Mouse (Mus musculus): Measurements from ENCODE around the gene Rfx4.

Gene Rfx4

GRCm38 (mm10) chr10:84755786-84756203, at the start of gene Rfx4:
Gene Rfx4, plus strand, starts transcription at chr10:84756062.
- peak in 1 of 2 experiments; percentile 55 for DNase-seq (ENCODE audit: low spot score in 2 of 2)

GRCm38 (mm10) chr10:84706543-84706942, 49.3 kb upstream of the Rfx4 start:
- DNase-seq (ENCODE audit: low spot score in 2 of 2), result no peak

- DNase-seq (ENCODE audit: low spot score in 2 of 2), result no peak
Observed at GRCm38 (mm10) chr10:84707226-84707625, 48.6 kb upstream of the Rfx4 start.

- no peak for DNase-seq (ENCODE audit: low spot score in 2 of 2)
Observed at GRCm38 (mm10) chr10:84707752-84708530, 47.9 kb upstream of the Rfx4 start.

GRCm38 (mm10) chr10:84710192-84710591, 45.7 kb upstream of the Rfx4 start:
- no peak for DNase-seq (ENCODE audit: low spot score in 2 of 2)

- DNase-seq (ENCODE audit: low spot score in 2 of 2), result no peak
Observed at GRCm38 (mm10) chr10:84710827-84711226, 45.0 kb upstream of the Rfx4 start.

- no peak for DNase-seq (ENCODE audit: low spot score in 2 of 2)
Observed at GRCm38 (mm10) chr10:84711479-84711878, 44.4 kb upstream of the Rfx4 start.

GRCm38 (mm10) chr10:84711940-84712339, 43.9 kb upstream of the Rfx4 start:
- DNase-seq (ENCODE audit: low spot score in 2 of 2), result no peak

- DNase-seq (ENCODE audit: low spot score in 2 of 2), result no peak
Observed at GRCm38 (mm10) chr10:84712532-84712931, 43.3 kb upstream of the Rfx4 start.

GRCm38 (mm10) chr10:84713043-84713442, 42.8 kb upstream of the Rfx4 start:
- no peak for DNase-seq (ENCODE audit: low spot score in 2 of 2)

- no peak for DNase-seq (ENCODE audit: low spot score in 2 of 2)
Observed at GRCm38 (mm10) chr10:84715639-84716038, 40.2 kb upstream of the Rfx4 start.

- no peak for DNase-seq (ENCODE audit: low spot score in 2 of 2)
Observed at GRCm38 (mm10) chr10:84716581-84716980, 39.3 kb upstream of the Rfx4 start.

GRCm38 (mm10) chr10:84722711-84723110, 33.2 kb upstream of the Rfx4 start:
- no peak for DNase-seq (ENCODE audit: low spot score in 2 of 2)

- DNase-seq (ENCODE audit: low spot score in 2 of 2), result no peak
Observed at GRCm38 (mm10) chr10:84727005-84727404, 28.9 kb upstream of the Rfx4 start.

- DNase-seq (ENCODE audit: low spot score in 2 of 2), result no peak
Observed at GRCm38 (mm10) chr10:84727760-84728159, 28.1 kb upstream of the Rfx4 start.

- no peak for DNase-seq (ENCODE audit: low spot score in 2 of 2)
Observed at GRCm38 (mm10) chr10:84730078-84730477, 25.8 kb upstream of the Rfx4 start.

GRCm38 (mm10) chr10:84730956-84731355, 24.9 kb upstream of the Rfx4 start:
- no peak for DNase-seq (ENCODE audit: low spot score in 2 of 2)

- DNase-seq (ENCODE audit: low spot score in 2 of 2), result no peak
Observed at GRCm38 (mm10) chr10:84733511-84733910, 22.4 kb upstream of the Rfx4 start.

GRCm38 (mm10) chr10:84754851-84755785, 744 bp upstream of the Rfx4 start:
- DNase-seq (ENCODE audit: low spot score in 2 of 2), result peak in 1 of 2 experiments; percentile 64

GRCm38 (mm10) chr10:84756435-84757095, 703 bp downstream of the Rfx4 start:
- peak in 1 of 2 experiments; percentile 52 for DNase-seq (ENCODE audit: low spot score in 2 of 2)

- no peak for DNase-seq (ENCODE audit: low spot score in 2 of 2)
Observed at GRCm38 (mm10) chr10:84757426-84758199, 1.8 kb downstream of the Rfx4 start.

- DNase-seq (ENCODE audit: low spot score in 2 of 2), result no peak
Observed at GRCm38 (mm10) chr10:84758200-84758468, 2.3 kb downstream of the Rfx4 start.

Data from spleen, postnatal 4 days (tissue).